Mouse (Mus musculus): ENCODE results near the gene Pbld1.

DNA sequence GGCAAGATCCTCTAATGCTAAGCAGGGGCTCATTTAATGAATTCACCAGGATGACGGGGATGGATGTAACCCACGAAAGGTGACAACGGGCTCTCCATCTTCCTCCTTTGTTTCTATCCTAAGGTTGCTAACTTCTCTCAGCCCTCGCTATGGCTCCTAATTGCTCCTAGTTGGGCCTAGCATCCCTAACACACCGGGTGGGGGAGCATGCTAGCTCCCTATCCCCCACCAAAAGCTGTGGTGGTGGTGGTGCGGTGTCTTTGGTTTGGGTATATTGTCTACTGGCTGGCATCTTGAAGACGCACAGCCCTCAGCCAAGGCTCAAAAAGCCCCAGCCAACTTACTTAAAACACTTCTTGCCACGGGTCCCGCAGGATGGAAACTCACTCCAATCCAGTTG lies 56.4 kb downstream of the Pbld1 start:
- TF ChIP-seq POLR2A (IDR thresholded peaks at IDR 0.05; ENCODE audit: low read depth, low read length) = no peak
- TF ChIP-seq CTCF (IDR thresholded peaks at IDR 0.05; ENCODE audit: extremely low read depth, insufficient read length, insufficient replicate concordance, low read depth, low read length) = no peak
